Mouse (Mus musculus): ENCODE measurements around the gene Gata2. TPM values are rescaled to one million over a fixed set of nuclear protein-coding genes. Genes with fewer than 3 reads are reported as not detected.

Gene Gata2
- polyA plus RNA-seq, 1 experiment from 2014 or later = 14.5 TPM

GRCm38 (mm10) chr6:88251798-88252478 lies 58.2 kb downstream of the Gata2 start:
- H3K27me3 ChIP-seq (ENCODE audit: control insufficient read depth, insufficient read depth, low read length) = peaks cover 2% of the 10 kb centered on the region; the same call in 1 of the 2 replicates
- WGBS (ENCODE audit: insufficient replicate concordance) = 43% methylated on average over 7 of the region's 7 CpGs
- no peak overlapping the region for H3K4me3 ChIP-seq (ENCODE audit: low read depth, low read length)
- H3K9ac ChIP-seq (ENCODE audit: low read depth, low read length) = no peak overlapping the region
- no peak for ATAC-seq (replicated peaks; ENCODE audit: insufficient number of reproducible peaks, low FRiP score, low TSS enrichment)
- no peak overlapping the region for H3K27ac ChIP-seq (ENCODE audit: low read depth, low read length)
- H3K9me3 ChIP-seq (replicated peaks; ENCODE audit: control insufficient read depth, low read length) = no peaks in the 10 kb centered on the region
- H3K4me2 ChIP-seq = no peak overlapping the region
- H3K36me3 ChIP-seq (ENCODE audit: control insufficient read depth, insufficient read depth, low read length) = no peaks in the 10 kb centered on the region
- peaks cover 30% of the 10 kb centered on the region for H3K4me1 ChIP-seq (ENCODE audit: control insufficient read depth, insufficient read depth, low read length)

GRCm38 (mm10) chr6:88254082-88254481 lies 60.4 kb downstream of the Gata2 start:
- no peak overlapping the region for H3K27ac ChIP-seq (ENCODE audit: low read depth, low read length)
- no peak for ATAC-seq (replicated peaks; ENCODE audit: insufficient number of reproducible peaks, low FRiP score, low TSS enrichment)
- no peak overlapping the region for H3K9ac ChIP-seq (ENCODE audit: low read depth, low read length)
- no peaks in the 10 kb centered on the region; the same call in 1 of the 2 replicates for H3K27me3 ChIP-seq (ENCODE audit: control insufficient read depth, insufficient read depth, low read length)
- no peaks in the 10 kb centered on the region for H3K36me3 ChIP-seq (ENCODE audit: control insufficient read depth, insufficient read depth, low read length)
- no peak overlapping the region for H3K4me2 ChIP-seq
- H3K4me3 ChIP-seq (ENCODE audit: low read depth, low read length) = no peak overlapping the region
- peaks cover 19% of the 10 kb centered on the region for H3K4me1 ChIP-seq (ENCODE audit: control insufficient read depth, insufficient read depth, low read length)
- H3K9me3 ChIP-seq (replicated peaks; ENCODE audit: control insufficient read depth, low read length) = no peaks in the 10 kb centered on the region
- 53% methylated on average over 6 of the region's 6 CpGs for WGBS (ENCODE audit: insufficient replicate concordance)

GRCm38 (mm10) chr6:88255435-88255834 lies 61.7 kb downstream of the Gata2 start:
- Histone ChIP-seq H3K27me3 (ENCODE audit: control insufficient read depth, insufficient read depth, low read length) (no peaks in the 10 kb centered on the region; the same call in 1 of the 2 replicates), H3K36me3 (ENCODE audit: control insufficient read depth, insufficient read depth, low read length) (no peaks in the 10 kb centered on the region), H3K9me3 (replicated peaks; ENCODE audit: control insufficient read depth, low read length) (no peaks in the 10 kb centered on the region), H3K27ac (ENCODE audit: low read depth, low read length) (no peak overlapping the region), H3K4me1 (ENCODE audit: control insufficient read depth, insufficient read depth, low read length) (peaks cover 16% of the 10 kb centered on the region), H3K9ac (ENCODE audit: low read depth, low read length) (no peak overlapping the region), H3K4me3 (ENCODE audit: low read depth, low read length) (no peak overlapping the region), H3K4me2 (no peak overlapping the region)
- ATAC-seq (replicated peaks; ENCODE audit: insufficient number of reproducible peaks, low FRiP score, low TSS enrichment) = no peak
- WGBS (ENCODE audit: insufficient replicate concordance) = 7% methylated on average over 4 of the region's 4 CpGs

Other genes with a start within 250 kb of the Gata2 start
- gene H1fx, start 212.3 kb upstream of the Gata2 start, polyA plus RNA-seq (2014; fragmentation: Nextera tagmentation; extraction: Ambion mirVana) = 20.4 and 22.7 TPM in 2 replicates
- 227 and 245 TPM in 2 replicates for gene Rab7, start 148.6 kb upstream of the Gata2 start, polyA plus RNA-seq (2014; fragmentation: Nextera tagmentation; extraction: Ambion mirVana)
- 234 and 256 TPM in 2 replicates for gene Rpn1, start 109.4 kb upstream of the Gata2 start, polyA plus RNA-seq (2014; fragmentation: Nextera tagmentation; extraction: Ambion mirVana)
- not detected in 2 replicates for gene Dnajb8, start 28.4 kb downstream of the Gata2 start, polyA plus RNA-seq (2014; fragmentation: Nextera tagmentation; extraction: Ambion mirVana)

Measured in heart, embryonic 11.5 days (tissue).